Mouse (Mus musculus) liver, embryonic 14.5 days (tissue): ENCODE data around the gene Smc5.

Experiments used
- CTCF ChIP-seq: IDR thresholded peaks from 2 replicates; pipeline ENCODE4 v1.5.1; 2016; ENCODE audit warnings: antibody characterized with exemption, low read depth, control low read depth
- EP300 ChIP-seq: IDR thresholded peaks from 2 replicates; pipeline ENCODE4 v1.6.1; 2016; ENCODE audit warnings: antibody characterized with exemption, low read depth

GRCm38 (mm10) chr19:23225065-23225464, 48.6 kb downstream of the Smc5 start:
- TF ChIP-seq CTCF (peak; percentile 41; the same call in 1 of the 2 replicates), EP300 (no peak)
